Mouse (Mus musculus) small intestine, adult 2 months (tissue): ENCODE data around the gene Msi2. TPM values are rescaled to one million over a fixed set of nuclear protein-coding genes. Genes with fewer than 3 reads are reported as not detected.

ENCODE experiments used
- H3K27ac ChIP-seq: fragments of 200-500 bp; 2 replicates; pipeline ENCODE4 v1.5.1; 2012; ENCODE audit warnings: low read depth, low read length, control low read depth, inconsistent platforms; ENCODE audit not compliant: insufficient read depth
- H3K27me3 ChIP-seq: fragments of 200-500 bp; 2 replicates; pipeline ENCODE4 v1.6.1; 2012; ENCODE audit warnings: mild to moderate bottlenecking, moderate library complexity, low read length, inconsistent platforms; ENCODE audit not compliant: control insufficient read depth, insufficient read depth
- H3K36me3 ChIP-seq: fragments of 200-500 bp; 2 replicates; pipeline ENCODE4 v1.6.1; 2012; ENCODE audit warnings: mild to moderate bottlenecking, low read length, control low read depth, inconsistent platforms; ENCODE audit not compliant: control insufficient read depth, insufficient read depth
- H3K4me1 ChIP-seq: fragments of 200-500 bp; 2 replicates; pipeline ENCODE4 v1.6.1; 2012; ENCODE audit warnings: low read length, inconsistent platforms, mixed read lengths; ENCODE audit not compliant: control insufficient read depth, insufficient read depth, insufficient read length
- H3K4me3 ChIP-seq: fragments of 200-500 bp; 2 replicates; pipeline ENCODE4 v1.5.1; 2012; ENCODE audit warnings: low read depth, mild to moderate bottlenecking, control low read depth, inconsistent platforms, low read length, moderate library complexity
- CTCF ChIP-seq: fragments of 200-500 bp; IDR thresholded peaks from 2 replicates; pipeline ENCODE4 v1.5.1; 2012; ENCODE audit warnings: low read depth, mild to moderate bottlenecking, control low read depth, inconsistent platforms, low read length, moderate library complexity, mixed read lengths; ENCODE audit not compliant: insufficient replicate concordance, insufficient read length; ENCODE audit errors: extremely low read depth
- POLR2A ChIP-seq: fragments of 200-500 bp; IDR thresholded peaks from 2 replicates; pipeline ENCODE4 v1.6.1; 2012; ENCODE audit warnings: low read depth, mild to moderate bottlenecking, control low read depth, inconsistent platforms, low read length, moderate library complexity
- WGBS: fragments of 180-500 bp; shearing (Covaris S2); methylation state at CpG from one replicate; pipeline ENCODE4 v1.1.7; 2018; 5-methylcytosine and 5-hydroxymethylcytosine counted together
- polyA plus RNA-seq: library from polyadenylated mRNA; depleted of rRNA; stranded (reverse); fragments of >200 nt; gene quantifications from 2 replicates; pipeline ENCODE4 v1.2.3, GENCODE M21; 2012

Gene Msi2
- polyA plus RNA-seq, 1 experiment, result 8.8 TPM

DNA sequence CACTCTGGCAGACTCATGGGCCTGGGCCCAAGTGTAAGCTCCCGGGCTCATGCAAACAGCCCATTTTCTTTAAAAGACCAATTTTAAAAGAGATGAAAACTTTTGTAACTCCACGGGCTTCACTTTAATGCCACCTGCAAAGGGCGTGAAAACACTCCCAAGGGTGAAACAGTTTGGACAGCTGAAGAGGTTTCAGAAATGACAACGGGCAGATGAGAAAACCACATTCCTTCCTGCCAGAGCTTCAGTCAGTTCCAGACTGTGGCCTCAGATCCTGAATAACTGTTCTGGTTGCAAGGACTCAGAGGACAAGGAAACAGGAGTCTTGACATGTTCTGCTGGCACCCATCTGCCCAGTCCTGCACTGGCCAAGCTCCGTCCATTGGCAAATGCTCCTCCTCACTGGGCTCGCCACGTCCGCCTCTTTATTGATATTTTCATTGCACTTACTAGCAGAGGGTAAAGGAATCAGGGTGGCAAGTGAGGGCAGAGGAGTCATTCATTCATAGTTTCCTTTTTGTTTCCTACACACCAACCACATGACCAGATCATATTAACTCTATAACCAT, 207.9 kb downstream of the Msi2 start:
- Histone ChIP-seq H3K36me3 (no peaks in the 10 kb centered on the region), H3K27ac (no peak overlapping the region), H3K4me1 (peaks cover 3% of the 10 kb centered on the region; the same call in 1 of the 2 replicates), H3K4me3 (no peak overlapping the region), H3K27me3 (no peaks in the 10 kb centered on the region)
- 83% methylated on average over 8 of the region's 8 CpGs for WGBS
- TF ChIP-seq POLR2A, result no peak
- TF ChIP-seq CTCF, result no peak

DNA sequence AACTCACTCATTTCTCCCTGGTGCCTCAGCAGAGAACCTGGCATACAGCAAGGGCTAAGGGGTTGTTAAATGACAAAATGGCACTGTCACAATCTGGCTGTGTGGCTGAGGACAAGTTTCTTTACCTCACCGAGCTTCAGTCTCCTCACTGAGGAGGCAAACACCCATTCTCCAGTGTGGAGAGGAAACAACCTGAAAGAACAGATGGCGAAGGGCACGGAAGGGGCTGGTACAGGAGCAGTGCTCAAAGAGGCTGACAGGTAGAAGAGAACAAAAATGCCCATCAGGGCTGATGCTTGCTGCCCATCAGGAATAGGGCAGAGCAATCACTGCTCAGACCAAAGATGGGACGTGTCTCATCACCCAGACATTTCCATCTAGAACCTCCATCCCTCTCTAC, 208.8 kb downstream of the Msi2 start:
- Histone ChIP-seq H3K4me3 (no peak overlapping the region), H3K4me1 (peaks cover 3% of the 10 kb centered on the region; the same call in 1 of the 2 replicates), H3K36me3 (no peaks in the 10 kb centered on the region), H3K27ac (no peak overlapping the region), H3K27me3 (no peaks in the 10 kb centered on the region)
- TF ChIP-seq CTCF, result no peak
- TF ChIP-seq POLR2A, result no peak
- 89% methylated on average over 4 of the region's 4 CpGs for WGBS

DNA sequence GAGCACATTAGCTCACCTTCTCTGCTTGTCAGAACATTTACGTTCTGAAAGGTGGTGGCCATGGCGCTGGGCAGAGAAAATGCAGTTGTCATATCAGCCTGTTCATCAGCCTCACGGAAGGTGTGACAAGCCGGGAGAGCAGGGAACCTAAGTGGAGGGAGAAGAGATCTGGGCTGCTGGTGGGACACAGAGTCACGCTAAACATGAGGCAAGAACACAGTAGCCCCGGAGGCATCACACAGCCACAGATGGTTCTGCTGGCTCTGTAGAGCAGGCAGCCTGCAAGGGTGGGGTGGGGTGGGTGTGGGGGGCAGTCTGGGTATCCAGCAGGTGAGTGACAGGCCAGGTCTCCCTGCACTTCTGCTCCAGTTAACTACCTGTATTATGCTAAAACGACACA, 210.2 kb downstream of the Msi2 start:
- Histone ChIP-seq H3K4me3 (no peak overlapping the region), H3K4me1 (no peaks in the 10 kb centered on the region), H3K27me3 (no peaks in the 10 kb centered on the region), H3K36me3 (no peaks in the 10 kb centered on the region), H3K27ac (no peak overlapping the region)
- no peak for TF ChIP-seq CTCF
- no peak for TF ChIP-seq POLR2A
- 86% methylated on average over 7 of the region's 7 CpGs for WGBS

DNA sequence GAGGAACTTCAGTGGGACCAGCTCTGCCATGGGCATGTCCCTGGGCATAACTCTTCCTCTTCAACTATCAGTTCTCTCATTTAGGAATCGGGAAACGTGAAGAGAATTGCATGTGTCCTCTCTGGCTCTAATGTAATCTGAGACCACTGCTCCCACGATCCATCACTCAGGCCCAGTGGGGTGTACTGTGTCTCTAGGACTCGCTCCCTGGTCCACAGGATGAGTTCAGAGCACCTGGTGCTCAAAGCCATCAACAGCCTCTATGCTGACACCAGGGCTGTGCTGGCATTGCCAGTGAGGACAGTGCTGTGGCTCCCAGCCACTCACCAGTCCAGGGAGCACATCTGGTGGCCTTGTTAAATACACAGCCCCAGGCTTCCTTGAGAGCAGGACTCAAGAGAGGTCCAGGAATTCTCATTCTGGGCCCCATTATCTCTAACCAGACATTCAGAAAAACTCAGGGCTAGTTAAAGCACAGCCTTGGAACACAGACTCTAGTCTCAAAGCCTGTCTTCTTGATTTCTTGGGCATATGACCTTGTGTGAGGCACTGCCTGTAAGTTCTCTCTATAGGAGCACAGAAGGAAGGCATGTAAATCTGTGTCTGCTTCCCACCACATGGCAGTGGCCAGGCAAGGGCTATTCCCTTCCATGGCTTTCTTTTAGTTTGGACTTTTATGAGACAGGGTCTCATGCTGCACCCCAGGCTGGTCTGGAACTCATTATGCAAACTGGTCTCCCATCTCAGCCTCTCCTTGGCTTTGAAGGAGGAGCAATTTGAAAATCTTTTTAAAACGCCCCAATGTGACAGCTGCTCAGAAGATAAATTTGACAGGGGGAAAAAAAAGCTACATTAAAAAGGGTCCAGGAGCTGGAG, 211.5 kb downstream of the Msi2 start:
- no peaks in the 10 kb centered on the region for H3K27me3 ChIP-seq
- H3K4me3 ChIP-seq, result no peak overlapping the region
- 89% methylated on average over 5 of the region's 5 CpGs for WGBS
- H3K4me1 ChIP-seq, result no peaks in the 10 kb centered on the region
- H3K36me3 ChIP-seq, result no peaks in the 10 kb centered on the region
- no peak overlapping the region for H3K27ac ChIP-seq
- no peak for TF ChIP-seq CTCF
- TF ChIP-seq POLR2A, result no peak

DNA sequence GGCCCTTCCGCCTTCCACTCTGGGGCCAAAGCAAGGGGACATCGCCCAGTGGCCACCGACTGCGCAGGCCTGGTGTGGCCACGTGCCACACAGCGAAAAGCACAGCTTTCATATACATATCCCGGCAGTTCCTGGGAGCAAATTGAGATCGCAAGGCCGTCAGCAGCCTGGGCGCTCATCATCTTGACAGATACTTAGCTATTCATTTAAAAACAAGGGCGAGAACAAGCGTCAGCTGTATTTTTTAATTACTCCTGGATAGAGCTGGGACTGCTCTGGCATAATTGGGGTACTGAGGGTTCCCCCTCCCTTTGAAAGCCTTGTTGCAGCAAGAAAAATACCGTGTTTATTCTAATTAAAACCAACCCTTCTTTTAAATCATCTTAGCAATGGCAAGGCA, 212.2 kb downstream of the Msi2 start:
- H3K27me3 ChIP-seq, result no peaks in the 10 kb centered on the region
- H3K4me3 ChIP-seq, result no peak overlapping the region
- H3K36me3 ChIP-seq, result no peaks in the 10 kb centered on the region
- 94% methylated on average over 13 of the region's 13 CpGs for WGBS
- H3K27ac ChIP-seq, result no peak overlapping the region
- H3K4me1 ChIP-seq, result no peaks in the 10 kb centered on the region
- no peak for TF ChIP-seq CTCF

DNA sequence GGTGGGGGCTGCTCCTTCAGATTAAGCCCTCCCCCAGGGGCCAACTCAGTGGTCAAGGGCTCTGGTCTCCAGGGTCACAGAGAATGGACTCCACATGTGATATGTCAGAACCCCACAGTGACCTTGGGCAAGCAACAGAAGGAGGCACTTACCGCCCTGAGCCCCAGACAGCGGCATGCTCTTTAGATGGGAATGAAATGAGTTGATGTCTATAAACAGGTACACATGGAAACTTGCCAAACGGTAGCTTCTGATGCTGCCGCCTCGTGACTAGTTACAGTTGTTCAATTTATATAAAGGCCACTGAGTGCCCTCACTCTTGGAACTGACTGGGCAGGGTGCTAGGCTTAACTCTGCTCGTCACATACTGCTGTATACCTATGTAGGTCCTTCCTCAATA, 215.7 kb downstream of the Msi2 start:
- no peak overlapping the region for H3K4me3 ChIP-seq
- WGBS, result 50% methylated on average over 6 of the region's 6 CpGs

DNA sequence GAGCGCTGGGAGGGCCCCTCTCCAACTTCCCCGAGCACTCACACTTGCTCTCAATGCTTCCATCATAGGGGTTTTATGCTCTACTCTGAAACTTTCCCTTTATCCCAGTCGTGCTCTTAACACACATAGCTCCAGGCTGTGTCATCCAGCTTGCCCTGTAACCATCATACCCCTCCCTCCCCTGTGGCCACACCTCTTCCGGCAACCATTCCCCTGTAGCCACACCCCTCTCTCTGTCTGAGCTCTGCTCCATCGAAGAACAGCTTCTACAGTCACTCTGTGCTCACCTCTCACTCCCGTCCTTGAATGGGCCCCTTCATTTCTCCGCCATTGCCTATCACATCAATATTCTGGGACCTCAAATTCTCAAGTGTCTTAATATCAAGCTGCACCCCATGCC, 219.8 kb downstream of the Msi2 start:
- Histone ChIP-seq H3K27me3 (no peaks in the 10 kb centered on the region), H3K4me3 (no peak overlapping the region), H3K27ac (no peak overlapping the region), H3K4me1 (no peaks in the 10 kb centered on the region; the same call in 1 of the 2 replicates), H3K36me3 (no peaks in the 10 kb centered on the region)
- TF ChIP-seq CTCF, result no peak
- no peak for TF ChIP-seq POLR2A
- 51% methylated on average over 7 of the region's 7 CpGs for WGBS

More for the DNA sequence above, 215.7 kb downstream of the Msi2 start:
- no peak for TF ChIP-seq POLR2A
- no peak for TF ChIP-seq CTCF
- H3K27me3 ChIP-seq, result no peaks in the 10 kb centered on the region
- H3K27ac ChIP-seq, result no peak overlapping the region
- no peaks in the 10 kb centered on the region; the same call in 1 of the 2 replicates for H3K4me1 ChIP-seq
- no peaks in the 10 kb centered on the region for H3K36me3 ChIP-seq
